Mouse (Mus musculus) heart, adult 18-20 months (tissue): ENCODE measurements around the gene Ammecr1. TPM values are rescaled to one million over a fixed set of nuclear protein-coding genes. Genes with fewer than 3 reads are reported as not detected.
A peak's percentile ranks its signal among the peaks of the same experiment; 100 is the strongest.

Experiments
- DNase-seq, 2 experiments: peaks; one replicate each; pipeline ENCODE4 v3.0.0; 2021 to 2022; ENCODE audit warnings: mixed read lengths in 1 of 2
- long read RNA-seq, 2 experiments: library from polyadenylated mRNA; stranded (forward); transcript quantifications; one replicate each; pipeline ENCODE4 v2.0.0; 2021
- total RNA-seq, 2 experiments: library from RNA; stranded (reverse); gene quantifications; 2 replicates each; pipeline ENCODE4 v1.2.3; 2021

The Ammecr1 gene
- total RNA-seq, result 10 to 100 TPM; 10.3 to 13.2 TPM
- long read RNA-seq, experiment 1, full-length matches to known transcripts, result 1 of 3 reads
- long read RNA-seq, experiment 1, partial matches to known transcripts, result 1 of 3 reads
- long read RNA-seq, experiment 1, other reads (novel, unspliced or antisense), result 1 of 3 reads
- long read RNA-seq, experiment 2, result 0 reads

DNA sequence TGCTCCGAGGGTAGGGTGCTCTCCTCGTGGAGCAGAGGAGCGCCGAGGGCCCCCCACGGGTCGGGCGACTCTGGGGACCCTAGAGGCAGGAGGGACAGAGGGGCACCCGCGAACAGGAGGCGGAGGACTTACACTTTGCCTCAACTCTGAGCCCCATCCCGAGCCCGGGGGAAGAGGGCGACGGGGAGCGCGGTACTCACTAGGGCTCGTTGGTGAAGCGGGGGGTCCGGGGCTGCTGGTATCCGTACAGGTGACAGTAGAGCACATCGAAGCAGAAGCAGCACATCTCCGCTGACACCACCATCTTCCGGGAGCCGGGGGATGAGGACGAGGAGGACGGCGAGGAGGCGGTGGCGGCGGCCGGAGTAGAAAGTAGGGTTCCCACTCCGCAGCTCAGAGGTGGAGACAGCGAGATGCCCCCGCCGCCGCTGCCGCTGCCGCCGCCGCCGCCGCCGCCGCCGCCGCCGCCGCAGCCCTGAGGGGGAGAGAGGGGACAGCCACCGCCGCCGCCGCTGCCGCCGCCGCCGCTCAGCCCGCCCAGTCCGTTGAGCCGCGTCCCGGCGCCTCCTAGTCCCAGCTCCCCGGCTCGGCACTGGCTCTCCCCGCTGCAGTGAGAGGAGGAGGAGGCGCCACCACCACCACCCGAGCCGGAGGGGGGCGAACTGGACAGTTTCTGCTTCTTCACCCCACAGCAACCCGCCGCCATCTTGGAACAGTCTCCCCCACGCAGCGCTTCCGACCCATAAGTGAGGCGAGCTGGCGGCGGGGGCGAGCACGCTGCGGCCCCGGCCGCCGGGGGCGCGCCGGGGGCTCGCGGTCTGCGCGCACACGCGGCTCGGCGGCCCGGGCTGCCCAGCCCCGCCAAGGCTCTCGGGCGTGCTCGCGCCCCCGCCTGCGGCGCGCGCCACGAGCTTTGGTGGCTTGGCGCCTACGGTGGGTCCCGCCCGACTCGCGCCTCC lies at the start of gene Ammecr1:
Ammecr1 (minus strand) TSS at position 721 of the 959 bp plus-strand sequence.
- DNase-seq, result peak; percentile 80 to 85

- no peak for DNase-seq
These were observed 47.6 kb upstream of the Ammecr1 start for GRCm38 (mm10) chrX:143014118-143014517.

GRCm38 (mm10) chrX:143012334-143012733 lies 45.8 kb upstream of the Ammecr1 start:
- no peak for DNase-seq

GRCm38 (mm10) chrX:143011865-143012264 lies 45.3 kb upstream of the Ammecr1 start:
- DNase-seq, result no peak

GRCm38 (mm10) chrX:143004131-143004846 lies 37.8 kb upstream of the Ammecr1 start:
- DNase-seq, result no peak

DNA sequence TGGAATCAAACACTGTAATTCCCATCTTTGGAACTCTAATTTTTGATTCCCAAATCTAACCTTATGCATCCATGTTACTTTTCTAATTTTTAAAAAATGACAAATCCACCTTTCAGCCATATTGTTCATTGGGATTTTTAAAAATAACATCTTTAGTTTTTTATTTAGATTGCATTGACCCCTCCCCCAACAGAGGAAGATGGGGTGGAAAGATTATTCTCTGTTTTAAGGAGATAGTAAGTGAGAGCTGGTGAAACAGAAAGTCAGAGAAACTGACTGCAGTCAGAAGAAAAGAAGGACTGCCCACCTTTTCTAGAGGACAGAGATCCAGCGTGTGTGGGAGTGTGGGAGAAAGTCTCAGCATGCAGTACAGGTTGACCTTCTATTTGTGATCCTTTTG lies 30.7 kb upstream of the Ammecr1 start:
- no peak for DNase-seq

GRCm38 (mm10) chrX:142994514-142994913 lies 28.0 kb upstream of the Ammecr1 start:
- no peak for DNase-seq

GRCm38 (mm10) chrX:142984170-142984569 lies 17.6 kb upstream of the Ammecr1 start:
- no peak for DNase-seq

- DNase-seq, result no peak
These were observed 17.1 kb upstream of the Ammecr1 start for GRCm38 (mm10) chrX:142983638-142984037.

DNA sequence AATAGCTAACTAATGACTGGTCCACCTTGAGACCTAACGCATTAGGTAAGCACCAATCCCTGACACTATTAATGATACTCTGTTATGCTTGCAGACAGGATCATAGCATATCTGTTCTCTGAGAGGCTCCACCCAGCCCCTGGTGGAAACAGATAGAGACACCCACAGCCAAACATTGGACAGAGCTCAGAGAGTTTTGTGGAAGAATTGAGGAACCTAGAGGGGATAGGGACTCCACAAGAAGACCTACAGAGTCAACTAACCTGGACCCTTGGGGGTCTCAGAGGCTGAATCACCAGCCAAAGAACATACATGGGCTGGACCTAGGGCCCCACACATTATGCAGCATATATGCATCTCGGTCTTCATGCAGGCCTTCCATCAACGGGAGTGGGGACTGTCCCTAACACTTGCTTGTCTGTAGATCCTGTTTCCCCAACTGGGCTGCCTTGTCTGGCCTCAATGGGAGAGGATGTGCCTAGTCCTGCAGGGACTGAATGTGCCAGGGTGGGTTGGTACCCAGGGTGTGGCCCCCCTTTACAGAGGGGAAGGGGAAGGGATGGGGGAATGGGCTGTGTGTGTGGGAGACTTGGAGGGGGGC lies 15.1 kb upstream of the Ammecr1 start:
- no peak for DNase-seq

GRCm38 (mm10) chrX:142980855-142981529 lies 14.5 kb upstream of the Ammecr1 start:
- no peak for DNase-seq

- DNase-seq, result no peak
These were observed 12.7 kb upstream of the Ammecr1 start for GRCm38 (mm10) chrX:142979224-142979623.

DNA sequence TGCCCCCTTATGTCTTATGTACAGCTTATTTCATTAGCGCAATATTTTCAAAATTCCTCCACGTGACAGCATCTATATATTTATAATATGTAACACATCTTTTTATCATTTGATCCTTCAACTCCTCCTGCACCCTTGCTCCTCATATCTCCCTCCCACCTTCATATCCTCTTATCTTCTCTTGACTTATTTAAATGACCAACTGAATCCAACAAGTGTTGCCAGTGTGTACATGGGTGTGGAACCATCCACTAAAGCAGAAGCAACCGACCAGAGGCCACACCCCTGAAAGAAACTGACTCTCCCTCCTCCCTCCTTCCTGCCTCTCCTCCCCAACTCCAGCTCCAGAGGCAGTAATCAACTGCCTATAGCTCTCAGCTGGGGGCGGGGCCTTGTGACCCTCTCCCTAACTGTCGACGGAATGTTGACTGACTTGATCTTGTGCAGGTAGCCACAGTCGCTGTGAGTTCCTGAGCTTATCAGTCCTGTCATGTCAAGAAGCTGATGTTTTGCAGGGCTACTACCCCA lies 6.0 kb upstream of the Ammecr1 start:
- no peak for DNase-seq

DNA sequence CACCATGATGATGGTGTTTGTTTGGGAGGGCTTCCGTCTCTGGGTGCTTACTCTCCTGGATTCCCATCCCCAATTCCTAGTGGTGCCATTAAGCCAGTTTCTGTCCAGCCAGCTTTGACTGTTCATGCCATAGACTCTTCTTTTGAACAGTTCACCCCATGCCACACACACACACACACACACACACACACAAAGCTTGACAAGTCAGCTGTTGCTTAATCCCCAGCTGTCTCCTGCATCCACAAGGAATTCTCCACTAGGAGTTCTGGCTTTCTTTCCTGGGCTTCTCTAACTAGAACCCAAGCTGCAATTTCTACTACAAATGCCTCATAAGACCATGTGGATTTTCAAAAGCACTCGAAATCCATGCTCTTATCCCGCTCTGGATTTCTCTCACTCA lies 5.2 kb upstream of the Ammecr1 start:
- DNase-seq, result no peak

- DNase-seq, result no peak
These were observed 539 bp upstream of the Ammecr1 start for GRCm38 (mm10) chrX:142967067-142967466.

- DNase-seq, result peak; percentile 4 to 48
These were observed 1.1 kb downstream of the Ammecr1 start for GRCm38 (mm10) chrX:142965236-142966007.

- no peak for DNase-seq
These were observed 6.1 kb downstream of the Ammecr1 start for GRCm38 (mm10) chrX:142960434-142960833.

DNA sequence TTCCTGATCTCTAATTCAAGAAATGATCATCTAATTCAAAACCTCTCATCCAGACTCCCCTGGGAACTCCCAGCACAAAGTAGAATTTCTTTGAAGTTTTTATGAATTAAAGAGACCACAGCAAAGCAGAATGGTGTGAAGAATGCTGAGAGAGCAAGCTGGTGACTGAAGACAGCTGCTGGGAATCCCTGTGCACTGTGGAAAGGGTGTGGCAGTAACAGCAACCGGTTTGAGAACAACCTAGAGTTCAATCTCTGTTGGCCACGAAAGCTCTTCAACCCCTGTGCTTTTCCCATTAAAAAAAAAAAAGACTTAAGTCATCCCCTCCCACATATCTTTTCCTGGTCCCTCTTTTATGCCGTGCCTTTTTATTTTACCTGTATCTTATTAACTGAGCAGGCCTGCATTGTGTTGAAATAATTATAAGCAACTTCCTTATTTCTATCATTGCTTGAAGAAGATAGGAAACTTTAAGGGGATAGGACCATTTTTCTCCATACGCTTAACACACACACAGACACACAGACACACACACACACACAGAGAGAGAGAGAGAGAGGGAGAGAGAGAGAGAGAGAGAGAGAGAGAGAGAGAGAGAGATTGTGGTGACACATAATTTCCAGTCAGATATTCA lies 6.7 kb downstream of the Ammecr1 start:
- no peak for DNase-seq

DNA sequence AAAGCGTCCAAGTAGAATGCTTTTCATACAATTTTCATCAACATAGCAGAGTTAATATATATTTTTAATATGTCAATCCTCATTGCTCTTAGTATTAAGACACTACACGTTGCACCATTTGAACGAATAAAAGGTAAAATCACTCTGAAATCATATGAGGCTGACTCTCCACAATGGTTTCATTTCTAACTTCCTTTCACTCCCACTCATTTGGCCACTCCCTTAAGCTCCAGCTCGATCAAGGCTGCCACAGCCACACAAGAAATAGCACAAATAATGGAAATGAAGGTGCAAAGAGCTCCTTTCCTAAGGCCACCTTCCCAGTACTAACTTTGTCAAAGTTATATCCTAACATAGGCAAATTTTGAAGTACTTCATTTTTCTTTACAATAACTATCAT lies 38.1 kb downstream of the Ammecr1 start:
- DNase-seq, result no peak

- no peak for DNase-seq
These were observed 49.1 kb downstream of the Ammecr1 start for GRCm38 (mm10) chrX:142917394-142917793.
